Mouse (Mus musculus): Measurements from ENCODE around the gene Cyp3a41a. TPM values are rescaled to one million over a fixed set of nuclear protein-coding genes. Genes with fewer than 3 reads are reported as not detected.
"Not testable (repeated sequence)": the region's sequence is repeated elsewhere in the genome, so short reads cannot be mapped to it uniquely, and the experiment has no call there.

Cyp3a41a gene
- polyA plus RNA-seq (2014; fragmentation: Nextera tagmentation; extraction: Ambion mirVana): not detected in 2 replicates

- H3K4me1 ChIP-seq (ENCODE audit: control insufficient read depth, insufficient read depth, low read length); H3K27ac ChIP-seq (replicated peaks; ENCODE audit: low read depth, low read length); H3K4me3 ChIP-seq (ENCODE audit: low read depth, low read length); H3K36me3 ChIP-seq (ENCODE audit: control insufficient read depth, insufficient read depth, low read length); DNase-seq (ENCODE audit: low spot score); H3K9me3 ChIP-seq (ENCODE audit: control insufficient read depth, low read length); H3K9ac ChIP-seq (ENCODE audit: low read depth, low read length); ATAC-seq (ENCODE audit: low read depth); H3K27me3 ChIP-seq (replicated peaks; ENCODE audit: control insufficient read depth, insufficient read depth, low read length); H3K4me2 ChIP-seq (ENCODE audit: low read depth, low read length): not testable (repeated sequence)
- WGBS: 100% methylated on average over 1 of the region's 2 CpGs
Measured at GRCm38 (mm10) chr5:145720036-145720435, at the start of gene Cyp3a41a. TSS of gene Cyp3a41a (minus strand) at chr5:145720136.

- ATAC-seq (ENCODE audit: low read depth); H3K9ac ChIP-seq (ENCODE audit: low read depth, low read length); DNase-seq (ENCODE audit: low spot score); H3K9me3 ChIP-seq (ENCODE audit: control insufficient read depth, low read length); H3K27ac ChIP-seq (replicated peaks; ENCODE audit: low read depth, low read length); H3K4me1 ChIP-seq (ENCODE audit: control insufficient read depth, insufficient read depth, low read length); H3K27me3 ChIP-seq (replicated peaks; ENCODE audit: control insufficient read depth, insufficient read depth, low read length); H3K4me3 ChIP-seq (ENCODE audit: low read depth, low read length); H3K36me3 ChIP-seq (ENCODE audit: control insufficient read depth, insufficient read depth, low read length); H3K4me2 ChIP-seq (ENCODE audit: low read depth, low read length): not testable (repeated sequence)
- 69% methylated on average over 3 of the region's 3 CpGs for WGBS
Measured at GRCm38 (mm10) chr5:145737512-145737911, 17.6 kb upstream of the Cyp3a41a start.

GRCm38 (mm10) chr5:145714296-145714695, 5.6 kb downstream of the Cyp3a41a start:
- H3K9me3 ChIP-seq (ENCODE audit: control insufficient read depth, low read length); DNase-seq (ENCODE audit: low spot score); ATAC-seq (ENCODE audit: low read depth); H3K36me3 ChIP-seq (ENCODE audit: control insufficient read depth, insufficient read depth, low read length); H3K4me3 ChIP-seq (ENCODE audit: low read depth, low read length); H3K27me3 ChIP-seq (replicated peaks; ENCODE audit: control insufficient read depth, insufficient read depth, low read length); H3K4me2 ChIP-seq (ENCODE audit: low read depth, low read length); H3K9ac ChIP-seq (ENCODE audit: low read depth, low read length); H3K27ac ChIP-seq (replicated peaks; ENCODE audit: low read depth, low read length); H3K4me1 ChIP-seq (ENCODE audit: control insufficient read depth, insufficient read depth, low read length): not testable (repeated sequence)
- 24% methylated on average over 1 of the region's 1 CpGs for WGBS

GRCm38 (mm10) chr5:145707372-145707771, 12.6 kb downstream of the Cyp3a41a start:
- ATAC-seq (ENCODE audit: low read depth); H3K4me3 ChIP-seq (ENCODE audit: low read depth, low read length); H3K27ac ChIP-seq (replicated peaks; ENCODE audit: low read depth, low read length); H3K4me2 ChIP-seq (ENCODE audit: low read depth, low read length); H3K4me1 ChIP-seq (ENCODE audit: control insufficient read depth, insufficient read depth, low read length); H3K9ac ChIP-seq (ENCODE audit: low read depth, low read length); H3K27me3 ChIP-seq (replicated peaks; ENCODE audit: control insufficient read depth, insufficient read depth, low read length); H3K9me3 ChIP-seq (ENCODE audit: control insufficient read depth, low read length); H3K36me3 ChIP-seq (ENCODE audit: control insufficient read depth, insufficient read depth, low read length); DNase-seq (ENCODE audit: low spot score): not testable (repeated sequence)
- WGBS: 79% methylated on average over 2 of the region's 2 CpGs

- Histone ChIP-seq H3K27me3 (replicated peaks; ENCODE audit: control insufficient read depth, insufficient read depth, low read length) (no peaks in the 10 kb centered on the region), H3K4me1 (ENCODE audit: control insufficient read depth, insufficient read depth, low read length) (no peaks in the 10 kb centered on the region), H3K9me3 (ENCODE audit: control insufficient read depth, low read length) (peaks cover 43% of the 10 kb centered on the region), H3K4me2 (ENCODE audit: low read depth, low read length) (no peak overlapping the region), H3K9ac (ENCODE audit: low read depth, low read length) (no peak overlapping the region), H3K4me3 (ENCODE audit: low read depth, low read length) (no peak overlapping the region), H3K27ac (replicated peaks; ENCODE audit: low read depth, low read length) (no peak overlapping the region), H3K36me3 (ENCODE audit: control insufficient read depth, insufficient read depth, low read length) (no peaks in the 10 kb centered on the region)
- DNase-seq (ENCODE audit: low spot score) (no peak), ATAC-seq (ENCODE audit: low read depth) (no peak)
- 87% methylated on average over 7 of the region's 7 CpGs for WGBS
Measured at GRCm38 (mm10) chr5:145662007-145662406, 57.9 kb downstream of the Cyp3a41a start.

- Histone ChIP-seq H3K4me3 (ENCODE audit: low read depth, low read length) (no peak overlapping the region), H3K9me3 (ENCODE audit: control insufficient read depth, low read length) (peaks cover 34% of the 10 kb centered on the region), H3K4me1 (ENCODE audit: control insufficient read depth, insufficient read depth, low read length) (no peaks in the 10 kb centered on the region), H3K27me3 (replicated peaks; ENCODE audit: control insufficient read depth, insufficient read depth, low read length) (no peaks in the 10 kb centered on the region), H3K27ac (replicated peaks; ENCODE audit: low read depth, low read length) (no peak overlapping the region), H3K9ac (ENCODE audit: low read depth, low read length) (no peak overlapping the region), H3K4me2 (ENCODE audit: low read depth, low read length) (no peak overlapping the region), H3K36me3 (ENCODE audit: control insufficient read depth, insufficient read depth, low read length) (no peaks in the 10 kb centered on the region)
- DNase-seq (ENCODE audit: low spot score): no peak
- ATAC-seq (ENCODE audit: low read depth): no peak
- 77% methylated on average over 4 of the region's 4 CpGs for WGBS
Measured at GRCm38 (mm10) chr5:145647779-145648178, 72.2 kb downstream of the Cyp3a41a start.

Other genes starting within 250 kb of the Cyp3a41a start
- gene Cyp3a41b, start 135.4 kb downstream of the Cyp3a41a start, polyA plus RNA-seq (2014; fragmentation: Nextera tagmentation; extraction: Ambion mirVana): not detected in 2 replicates
- gene Cyp3a44, start 85.7 kb upstream of the Cyp3a41a start, polyA plus RNA-seq (2014; fragmentation: Nextera tagmentation; extraction: Ambion mirVana): not detected in 2 replicates
- not detected in 2 replicates for gene Cyp3a11, start 159.8 kb upstream of the Cyp3a41a start, polyA plus RNA-seq (2014; fragmentation: Nextera tagmentation; extraction: Ambion mirVana)

Measured in embryonic facial prominence, embryonic 14.5 days (tissue).